Mouse (Mus musculus) cerebellum, adult 2 months (tissue): ENCODE measurements around the gene Cetn3. TPM values are rescaled to one million over a fixed set of nuclear protein-coding genes. Genes with fewer than 3 reads are reported as not detected.

ENCODE experiments used
- DNase-seq, 2 experiments: peaks; one replicate each; pipeline ENCODE4 v3.0.0; 2021
- H3K27ac ChIP-seq: fragments of 200-500 bp; 2 replicates; pipeline ENCODE4 v1.5.1; 2012; ENCODE audit warnings: low read length, control low read depth, inconsistent platforms; ENCODE audit not compliant: insufficient read depth
- H3K27me3 ChIP-seq: fragments of 200-500 bp; 2 replicates; pipeline ENCODE4 v1.6.1; 2012; ENCODE audit warnings: inconsistent platforms, mild to moderate bottlenecking, low read length, moderate library complexity; ENCODE audit not compliant: control insufficient read depth, insufficient read depth
- H3K4me1 ChIP-seq: fragments of 200-500 bp; 2 replicates; pipeline ENCODE4 v1.6.1; 2011; ENCODE audit warnings: low read length; ENCODE audit not compliant: control insufficient read depth, insufficient read depth
- H3K4me3 ChIP-seq: fragments of 200-500 bp; replicated peaks from 2 replicates; pipeline ENCODE3; 2011; ENCODE audit warnings: mild to moderate bottlenecking, low read depth, low read length, control low read depth; ENCODE audit not compliant: insufficient read depth
- CTCF ChIP-seq: fragments of 200-500 bp; IDR thresholded peaks from 2 replicates; pipeline ENCODE4 v1.5.1; 2011; ENCODE audit warnings: low read depth, mild to moderate bottlenecking, control low read depth, low read length, moderate library complexity, borderline replicate concordance; ENCODE audit not compliant: insufficient read depth
- POLR2A ChIP-seq: fragments of 200-500 bp; IDR thresholded peaks from 2 replicates; pipeline ENCODE4 v1.6.1; 2011; ENCODE audit warnings: low read length, control low read depth, borderline replicate concordance; ENCODE audit not compliant: insufficient read depth
- WGBS: fragments of 180-500 bp; shearing (Covaris S2); methylation state at CpG from one replicate; pipeline ENCODE4 v1.1.7; 2018; 5-methylcytosine and 5-hydroxymethylcytosine counted together
- polyA plus RNA-seq: library from polyadenylated mRNA; depleted of rRNA; stranded (reverse); fragments of >200 nt; gene quantifications from 2 replicates; pipeline ENCODE4 v1.2.3, GENCODE M21; 2012; rRNA removed

Cetn3 gene
- 134 and 142 TPM in 2 replicates for polyA plus RNA-seq

DNA sequence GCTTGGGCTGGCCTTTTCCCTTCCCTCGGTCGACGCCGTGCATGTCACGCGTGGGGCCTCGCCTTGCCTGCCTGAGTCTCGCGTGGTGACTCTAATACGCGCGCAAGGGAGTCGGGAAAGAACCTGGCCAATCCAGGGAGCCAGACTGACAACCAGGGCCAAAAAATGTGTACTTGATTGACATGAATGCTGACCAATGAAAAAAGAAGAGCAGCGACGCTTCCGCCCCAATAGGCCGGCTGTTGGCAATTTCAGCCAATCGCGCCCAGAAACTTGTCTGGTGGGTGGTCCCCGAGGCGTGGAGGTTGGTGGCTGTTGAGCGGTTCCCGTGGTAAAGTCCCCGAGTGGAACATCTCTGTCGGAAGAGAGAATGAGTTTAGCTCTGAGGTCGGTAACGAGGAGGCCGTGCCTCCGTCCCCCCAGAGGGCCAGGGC is at the start of gene Cetn3:
Gene Cetn3, plus strand, starts transcription at position 107 of the 434 bp plus-strand sequence.
- Histone ChIP-seq H3K27ac (peak within 1 kb of the TSS; percentile 90), H3K27me3 (no peaks in the 10 kb centered on the region), H3K4me1 (no peaks in the 10 kb centered on the region), H3K4me3 (peak within 1 kb of the TSS; percentile 83)
- no peak; the same call in 1 of the 2 replicates for TF ChIP-seq POLR2A
- no peak for TF ChIP-seq CTCF
- peak; percentile 94 to 95 for DNase-seq
- under 1% methylated on average over 29 of the region's 29 CpGs for WGBS

GRCm38 (mm10) chr13:81736606-81737005 is 46.3 kb upstream of the Cetn3 start:
- no peaks in the 10 kb centered on the region; the same call in 1 of the 2 replicates for H3K4me1 ChIP-seq
- WGBS = 90% methylated on average over 5 of the region's 5 CpGs
- H3K27me3 ChIP-seq = no peaks in the 10 kb centered on the region
- TF ChIP-seq POLR2A = no peak
- TF ChIP-seq CTCF = no peak
- no peak overlapping the region for H3K27ac ChIP-seq
- no peak overlapping the region for H3K4me3 ChIP-seq
- DNase-seq = no peak

- no peak overlapping the region for H3K4me3 ChIP-seq
These were observed 42.0 kb upstream of the Cetn3 start for GRCm38 (mm10) chr13:81740898-81741297.

GRCm38 (mm10) chr13:81743391-81744091 is 39.3 kb upstream of the Cetn3 start:
- WGBS = 54% methylated on average over 10 of the region's 10 CpGs
- H3K27me3 ChIP-seq = no peaks in the 10 kb centered on the region
- no peaks in the 10 kb centered on the region; the same call in 1 of the 2 replicates for H3K4me1 ChIP-seq
- DNase-seq = no peak
- H3K4me3 ChIP-seq = no peak overlapping the region
- TF ChIP-seq CTCF (no peak), POLR2A (no peak)
- no peak overlapping the region for H3K27ac ChIP-seq

More at GRCm38 (mm10) chr13:81740898-81741297, 42.0 kb upstream of the Cetn3 start:
- DNase-seq = no peak
- H3K27me3 ChIP-seq = no peaks in the 10 kb centered on the region
- no peak overlapping the region for H3K27ac ChIP-seq
- no peak for TF ChIP-seq CTCF
- no peak for TF ChIP-seq POLR2A
- no peaks in the 10 kb centered on the region; the same call in 1 of the 2 replicates for H3K4me1 ChIP-seq
- 49% methylated on average over 3 of the region's 3 CpGs for WGBS

- Histone ChIP-seq H3K4me3 (no peak overlapping the region), H3K27me3 (no peaks in the 10 kb centered on the region), H3K4me1 (no peaks in the 10 kb centered on the region; the same call in 1 of the 2 replicates), H3K27ac (no peak overlapping the region)
- no peak for DNase-seq
- WGBS = 45% methylated on average over 2 of the region's 2 CpGs
- TF ChIP-seq CTCF (no peak), POLR2A (no peak)
These were observed 38.8 kb upstream of the Cetn3 start for GRCm38 (mm10) chr13:81744092-81744396.

DNA sequence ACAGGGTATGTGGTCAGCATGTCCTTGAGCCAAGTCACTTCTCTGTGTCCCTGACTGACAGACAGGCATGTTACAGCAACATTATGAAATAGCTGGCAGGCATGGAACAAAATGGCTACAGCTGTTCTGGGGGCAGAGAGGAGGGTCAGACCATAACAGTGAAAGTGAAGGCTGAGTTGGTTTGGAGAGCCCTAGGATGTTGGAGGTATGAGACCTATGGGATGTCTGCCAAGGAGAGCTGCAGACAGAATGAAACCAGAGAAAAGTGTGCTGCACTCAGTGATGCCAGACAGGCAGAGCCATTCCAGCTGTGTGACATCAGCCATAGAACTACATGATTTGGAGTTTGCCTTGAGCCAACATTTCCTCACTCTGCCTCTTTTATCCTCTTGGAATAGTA is 28.0 kb upstream of the Cetn3 start:
- TF ChIP-seq CTCF = no peak
- TF ChIP-seq POLR2A = no peak
- no peaks in the 10 kb centered on the region for H3K4me1 ChIP-seq
- H3K4me3 ChIP-seq = no peak overlapping the region
- DNase-seq = no peak
- H3K27ac ChIP-seq = no peak overlapping the region
- no peaks in the 10 kb centered on the region for H3K27me3 ChIP-seq

- no peak for DNase-seq
- H3K27ac ChIP-seq = no peak overlapping the region
- WGBS = 100% methylated on average over 1 of the region's 1 CpGs
- H3K4me3 ChIP-seq = no peak overlapping the region
- no peaks in the 10 kb centered on the region for H3K27me3 ChIP-seq
- no peak for TF ChIP-seq CTCF
- no peaks in the 10 kb centered on the region for H3K4me1 ChIP-seq
These were observed 27.6 kb upstream of the Cetn3 start for GRCm38 (mm10) chr13:81755324-81755723.

DNA sequence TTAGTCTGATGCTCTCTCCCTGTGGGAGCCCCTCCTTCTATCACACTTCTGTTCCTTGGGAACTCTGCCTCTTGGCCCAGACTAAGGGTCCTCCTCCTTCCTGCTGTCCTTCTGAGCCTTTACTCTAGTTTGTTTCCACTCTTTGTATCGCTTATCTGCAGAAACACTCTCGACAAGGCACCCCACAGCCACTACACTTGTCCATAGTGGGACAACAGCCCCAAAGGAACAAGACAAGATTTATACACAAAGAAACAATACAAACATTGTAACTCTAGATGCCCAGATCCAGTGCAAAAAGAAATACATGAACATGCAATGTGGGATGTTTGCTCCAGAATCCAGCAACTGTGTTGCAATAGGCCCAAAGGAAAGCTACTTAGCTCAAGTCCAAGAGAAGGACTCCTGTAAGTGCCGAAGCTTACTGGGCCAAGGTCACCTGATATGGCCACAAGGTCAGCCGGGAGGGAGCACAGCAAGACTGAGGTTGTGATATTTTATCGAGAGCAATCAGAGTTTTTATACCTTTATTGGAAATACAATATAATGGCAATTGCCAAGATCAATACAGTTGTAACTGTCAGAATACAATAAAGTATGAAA is 25.7 kb upstream of the Cetn3 start:
- H3K4me1 ChIP-seq = no peaks in the 10 kb centered on the region
- WGBS = 78% methylated on average over 5 of the region's 5 CpGs
- DNase-seq = no peak
- TF ChIP-seq CTCF (no peak), POLR2A (no peak)
- H3K4me3 ChIP-seq = no peak overlapping the region
- no peaks in the 10 kb centered on the region for H3K27me3 ChIP-seq
- no peak overlapping the region for H3K27ac ChIP-seq
